Mouse (Mus musculus) neural tube, embryonic 15.5 days (tissue): ENCODE results near the gene Ptpa. TPM values are rescaled to one million over a fixed set of nuclear protein-coding genes. Genes with fewer than 3 reads are reported as not detected.
A peak's percentile ranks its signal among the peaks of the same experiment; 100 is the strongest.

Source experiments
- ATAC-seq: fragments of 200-750 bp; cut with Nextera tagmentation; 2 replicates; pipeline ENCODE4 v1.8.0; 2017; ENCODE audit warnings: mild to moderate bottlenecking, moderate TSS enrichment, moderate library complexity; ENCODE audit not compliant: low FRiP score
- H3K27ac ChIP-seq: fragments of 300-500 bp; sonication (generic); replicated peaks from 2 replicates; pipeline ENCODE4 v1.5.1; 2015; ENCODE audit warnings: mild to moderate bottlenecking, inconsistent platforms
- H3K27me3 ChIP-seq: fragments of 300-500 bp; sonication (generic); replicated peaks from 2 replicates; pipeline ENCODE4 v1.6.1; 2015; ENCODE audit warnings: inconsistent platforms
- H3K36me3 ChIP-seq: fragments of 300-500 bp; sonication (generic); 2 replicates; pipeline ENCODE4 v1.6.1; 2015; ENCODE audit warnings: inconsistent platforms
- H3K4me1 ChIP-seq: fragments of 300-500 bp; sonication (generic); 2 replicates; pipeline ENCODE4 v1.6.1; 2015; ENCODE audit warnings: inconsistent platforms
- H3K4me2 ChIP-seq: fragments of 300-500 bp; sonication (generic); 2 replicates; pipeline ENCODE4 v1.6.1; 2015; ENCODE audit warnings: inconsistent platforms, mild to moderate bottlenecking, moderate library complexity
- H3K4me3 ChIP-seq: fragments of 300-500 bp; sonication (generic); replicated peaks from 2 replicates; pipeline ENCODE4 v1.5.1; 2015; ENCODE audit warnings: mild to moderate bottlenecking, inconsistent platforms
- H3K9ac ChIP-seq: fragments of 300-500 bp; sonication (generic); replicated peaks from 2 replicates; pipeline ENCODE4 v1.6.1; 2015; ENCODE audit warnings: mild to moderate bottlenecking, inconsistent platforms
- H3K9me3 ChIP-seq: fragments of 300-500 bp; sonication (generic); replicated peaks from 2 replicates; pipeline ENCODE4 v1.6.1; 2016; ENCODE audit warnings: inconsistent platforms
- WGBS: fragments of 180-500 bp; shearing (Covaris S2); methylation state at CpG from one replicate; pipeline ENCODE4 v1.1.7; 2015; ENCODE audit warnings: mixed read lengths; 5-methylcytosine and 5-hydroxymethylcytosine counted together
- microRNA-seq: library from miRNA; unstranded; fragments of <30 nt; microRNA quantifications from one replicate; pipeline ENCODE4, GENCODE M21; 2017
- polyA plus RNA-seq: library from polyadenylated mRNA; unstranded; fragments of >200 nt; fragmentation: Nextera tagmentation; extraction: Ambion mirVana; gene quantifications from 2 replicates; pipeline ENCODE4 v1.2.1, GENCODE M21; 2015

The Ptpa gene
- polyA plus RNA-seq, 1 experiment from 2014 or later: 138 TPM

GRCm38 (mm10) chr2:30490384-30490783 lies 74.5 kb downstream of the Ptpa start:
- H3K27ac ChIP-seq: no peak overlapping the region
- no peak overlapping the region for H3K4me3 ChIP-seq
- WGBS: 85% methylated on average over 2 of the region's 2 CpGs

GRCm38 (mm10) chr2:30495000-30495908 lies 79.4 kb downstream of the Ptpa start:
- Histone ChIP-seq H3K4me1 (peaks cover 11% of the 10 kb centered on the region), H3K36me3 (no peaks in the 10 kb centered on the region), H3K4me3 (peak overlapping the region; percentile 38; the same call in 1 of the 2 replicates), H3K27me3 (no peaks in the 10 kb centered on the region), H3K9ac (no peak overlapping the region), H3K4me2 (peak overlapping the region; percentile 67), H3K9me3 (no peaks in the 10 kb centered on the region), H3K27ac (no peak overlapping the region)
- 0 out of 2 replicates have a peak, but pooled peaks have one; percentile 11 for ATAC-seq
- WGBS: 75% methylated on average over 8 of the region's 8 CpGs

More at GRCm38 (mm10) chr2:30490384-30490783, 74.5 kb downstream of the Ptpa start:
- Histone ChIP-seq H3K4me2 (no peak overlapping the region), H3K4me1 (no peaks in the 10 kb centered on the region), H3K9ac (no peak overlapping the region), H3K36me3 (no peaks in the 10 kb centered on the region), H3K27me3 (no peaks in the 10 kb centered on the region), H3K9me3 (no peaks in the 10 kb centered on the region)
- ATAC-seq: no peak

GRCm38 (mm10) chr2:30495909-30496861 lies 80.3 kb downstream of the Ptpa start:
- Histone ChIP-seq H3K4me1 (peaks cover 11% of the 10 kb centered on the region), H3K27ac (peak overlapping the region; percentile 41; the same call in 1 of the 2 replicates), H3K27me3 (no peaks in the 10 kb centered on the region), H3K36me3 (no peaks in the 10 kb centered on the region), H3K4me3 (peak overlapping the region; percentile 38), H3K9me3 (no peaks in the 10 kb centered on the region), H3K9ac (peak overlapping the region; percentile 36), H3K4me2 (peak overlapping the region; percentile 67)
- 29% methylated on average over 22 of the region's 22 CpGs for WGBS
- ATAC-seq: peak; percentile 95

Small RNAs within 50 kb of the gene (microRNA-seq; reads per million reads assigned to microRNA genes)
- not detected for gene Gm47292

Other genes with a start within 250 kb of the Ptpa start
- 26.9 and 27.1 TPM in 2 replicates for gene Endog, start 244.5 kb upstream of the Ptpa start, polyA plus RNA-seq
- gene Spout1, start 237.6 kb upstream of the Ptpa start, polyA plus RNA-seq: 70.5 and 72.5 TPM in 2 replicates
- 16.0 and 16.2 TPM in 2 replicates for gene Kyat1, start 210.2 kb upstream of the Ptpa start, polyA plus RNA-seq
- gene Lrrc8a, start 178.3 kb upstream of the Ptpa start, polyA plus RNA-seq: 47.5 and 49.1 TPM in 2 replicates
- gene Gm28035, start 175.5 kb upstream of the Ptpa start, polyA plus RNA-seq: 0.12 and 0.32 TPM in 2 replicates
- gene Phyhd1, start 149.8 kb upstream of the Ptpa start, polyA plus RNA-seq: 4.8 and 5.2 TPM in 2 replicates
- gene Gm28038, start 135.0 kb upstream of the Ptpa start, polyA plus RNA-seq: not detected in 2 replicates
- 37.4 and 38.5 TPM in 2 replicates for gene Dolk, start 129.7 kb upstream of the Ptpa start, polyA plus RNA-seq
- gene Nup188, start 129.6 kb upstream of the Ptpa start, polyA plus RNA-seq: 15.4 and 22.2 TPM in 2 replicates
- 174 and 200 TPM in 2 replicates for gene Sh3glb2, start 56.7 kb upstream of the Ptpa start, polyA plus RNA-seq
- 32.7 and 35.8 TPM in 2 replicates for gene Miga2, start 51.8 kb upstream of the Ptpa start, polyA plus RNA-seq
- gene Dolpp1, start 23.8 kb upstream of the Ptpa start, polyA plus RNA-seq: 59.0 and 63.2 TPM in 2 replicates
- 21.3 and 26.8 TPM in 2 replicates for gene Crat, start 226 bp upstream of the Ptpa start, polyA plus RNA-seq
- 1.4 and 1.9 TPM in 2 replicates for gene Ier5l, start 58.2 kb downstream of the Ptpa start, polyA plus RNA-seq
- gene Cstad, start 179.0 kb downstream of the Ptpa start, polyA plus RNA-seq: 0.31 and 0.83 TPM in 2 replicates